Mouse (Mus musculus) liver, adult 2 months (tissue): ENCODE measurements around the gene Vezf1.

Source experiments
- CTCF ChIP-seq: fragments of 200-500 bp; IDR thresholded peaks from 2 replicates; pipeline ENCODE4 v1.5.1; 2011; ENCODE audit warnings: low read depth, low read length, control low read depth
- POLR2A ChIP-seq: fragments of 200-500 bp; IDR thresholded peaks from 2 replicates; pipeline ENCODE4 v1.6.1; 2011; ENCODE audit warnings: low read length, control low read depth; ENCODE audit not compliant: insufficient read depth; ENCODE audit errors: extremely low read depth

DNA sequence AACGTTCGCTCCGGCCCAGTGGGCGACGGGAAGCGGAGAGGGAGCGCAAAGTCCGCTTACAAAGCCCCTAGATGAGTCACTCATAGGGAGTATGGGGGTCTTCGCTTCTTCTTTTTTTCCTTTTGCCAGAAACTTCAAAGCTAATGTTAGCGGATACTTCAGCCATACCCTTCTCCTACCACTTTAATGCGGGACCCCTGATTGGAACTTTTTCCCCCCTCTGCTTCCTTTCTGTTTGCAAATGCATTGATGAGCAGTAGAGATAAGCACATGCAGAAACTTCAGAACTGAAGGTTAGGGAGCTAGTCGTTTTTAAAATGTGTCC, 1.1 kb downstream of the Vezf1 start:
- TF ChIP-seq CTCF (no peak), POLR2A (no peak)
